Mouse (Mus musculus) liver, embryonic 11.5 days (tissue): ENCODE data around the gene Adcy1. TPM values are rescaled to one million over a fixed set of nuclear protein-coding genes. Genes with fewer than 3 reads are reported as not detected.

Experiments
- ATAC-seq: fragments of 200-750 bp; cut with Nextera tagmentation; replicated peaks from 2 replicates; pipeline ENCODE4 v1.8.0; 2017; ENCODE audit warnings: moderate number of reproducible peaks, mild to moderate bottlenecking, moderate TSS enrichment, moderate library complexity; ENCODE audit not compliant: low FRiP score
- DNase-seq: peaks from one replicate; pipeline ENCODE4 v3.0.0-alpha.2; 2017; ENCODE audit warnings: low spot score
- H3K27ac ChIP-seq: fragments of 300-500 bp; sonication (generic); 2 replicates; pipeline ENCODE4 v1.5.1; 2014; ENCODE audit warnings: mild to moderate bottlenecking, low read depth, low read length, control low read depth
- H3K27me3 ChIP-seq: fragments of 300-500 bp; sonication (generic); replicated peaks from 2 replicates; pipeline ENCODE4 v1.6.1; 2014; ENCODE audit warnings: low read length, mixed read lengths; ENCODE audit not compliant: control insufficient read depth, insufficient read depth
- H3K36me3 ChIP-seq: fragments of 300-500 bp; sonication (generic); 2 replicates; pipeline ENCODE4 v1.6.1; 2014; ENCODE audit warnings: mild to moderate bottlenecking, low read length, moderate library complexity, mixed read lengths; ENCODE audit not compliant: control insufficient read depth, insufficient read depth
- H3K4me1 ChIP-seq: fragments of 300-500 bp; sonication (generic); replicated peaks from 2 replicates; pipeline ENCODE4 v1.6.1; 2014; ENCODE audit warnings: low read length, mixed read lengths; ENCODE audit not compliant: control insufficient read depth, insufficient read depth
- H3K4me2 ChIP-seq: fragments of 300-500 bp; sonication (generic); 2 replicates; pipeline ENCODE4 v1.6.1; 2014; ENCODE audit warnings: mild to moderate bottlenecking, control low read depth, moderate library complexity
- H3K4me3 ChIP-seq: fragments of 300-500 bp; sonication (generic); 2 replicates; pipeline ENCODE4 v1.5.1; 2014; ENCODE audit warnings: low read depth, low read length, control low read depth
- H3K9ac ChIP-seq: fragments of 300-500 bp; sonication (generic); 2 replicates; pipeline ENCODE4 v1.6.1; 2014; ENCODE audit warnings: low read depth, low read length, control low read depth
- H3K9me3 ChIP-seq: fragments of 300-500 bp; sonication (generic); 2 replicates; pipeline ENCODE4 v1.6.1; 2016; ENCODE audit warnings: low read length, inconsistent platforms, mixed read lengths; ENCODE audit not compliant: control insufficient read depth
- WGBS: fragments of 180-500 bp; shearing (Covaris S2); extraction: QIAGEN DNeasy Blood & Tissue Kit; methylation state at CpG from one replicate; pipeline ENCODE4 v1.1.7; 2014; 5-methylcytosine and 5-hydroxymethylcytosine counted together
- polyA plus RNA-seq: library from polyadenylated mRNA; unstranded; fragments of >200 nt; fragmentation: Nextera tagmentation; extraction: Ambion mirVana; gene quantifications from 2 replicates; pipeline ENCODE4 v1.2.1, GENCODE M21; 2014

Gene Adcy1
- polyA plus RNA-seq = 0.73 and 0.99 TPM in 2 replicates

DNA sequence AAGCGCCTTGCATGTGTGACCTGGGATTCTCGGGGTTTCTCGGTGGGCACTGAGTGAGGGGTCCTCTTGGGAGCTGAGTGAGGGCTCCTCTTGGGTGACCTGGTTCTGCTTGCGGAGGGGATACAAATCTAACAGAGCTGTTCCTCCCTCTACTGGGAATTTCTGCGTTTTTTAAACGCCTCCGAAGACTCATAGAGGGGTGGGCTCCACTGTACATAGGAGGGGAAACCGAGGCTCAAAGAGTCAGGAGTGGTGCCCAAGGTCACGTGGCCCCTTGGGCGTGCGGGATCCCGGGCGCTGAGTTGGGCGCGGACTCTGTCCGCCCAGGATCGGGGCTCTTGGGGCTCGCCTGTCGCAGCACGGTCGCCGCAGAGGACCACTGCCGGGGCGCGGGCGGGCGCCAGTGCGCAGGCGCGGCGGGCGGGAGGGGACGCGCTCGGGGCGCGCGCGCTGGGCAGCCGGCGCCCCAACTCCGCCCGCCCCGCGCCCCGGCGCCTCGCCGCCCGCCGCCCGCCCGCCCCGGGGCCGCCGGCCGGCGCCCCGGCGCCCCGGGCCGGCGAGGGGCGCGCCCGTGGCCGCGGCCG lies at the start of gene Adcy1:
Gene Adcy1 (plus strand): TSS at position 489 of the 584 bp plus-strand sequence.
- no peak within 1 kb of the TSS for H3K9ac ChIP-seq
- H3K27ac ChIP-seq = no peak within 1 kb of the TSS
- H3K36me3 ChIP-seq = no peaks in the 10 kb centered on the region
- DNase-seq = no peak
- H3K4me1 ChIP-seq = no peaks in the 10 kb centered on the region
- H3K4me2 ChIP-seq = peak within 1 kb of the TSS; percentile 73
- H3K27me3 ChIP-seq = peaks cover 67% of the 10 kb centered on the region
- peak within 1 kb of the TSS; percentile 57 for H3K4me3 ChIP-seq
- no peak for ATAC-seq
- H3K9me3 ChIP-seq = no peaks in the 10 kb centered on the region
- 1% methylated on average over 35 of the region's 69 CpGs for WGBS

DNA sequence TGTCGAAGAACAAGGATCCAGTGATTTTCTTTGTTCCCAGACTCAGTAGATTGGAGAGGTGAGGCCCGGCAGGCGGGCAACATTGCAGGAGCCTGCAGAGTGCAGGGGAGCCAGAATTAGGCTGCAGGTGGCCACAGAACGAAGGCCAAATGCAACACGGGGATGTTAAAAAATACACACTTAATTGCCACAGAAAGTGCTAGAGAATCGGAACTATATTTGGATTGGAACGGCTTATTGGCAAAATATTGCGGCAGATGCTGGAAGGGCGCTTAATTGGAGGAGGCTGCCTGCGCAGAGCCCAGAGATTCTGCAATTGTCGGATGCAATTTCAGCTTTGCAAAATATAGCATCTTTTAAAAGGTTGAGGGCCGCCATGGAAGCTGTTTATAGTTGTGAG lies 46.4 kb upstream of the Adcy1 start:
- no peak overlapping the region for H3K9ac ChIP-seq
- DNase-seq = no peak
- H3K27me3 ChIP-seq = no peaks in the 10 kb centered on the region
- H3K4me1 ChIP-seq = no peaks in the 10 kb centered on the region
- H3K4me3 ChIP-seq = no peak overlapping the region
- 80% methylated on average over 12 of the region's 12 CpGs for WGBS
- no peak overlapping the region for H3K27ac ChIP-seq
- no peaks in the 10 kb centered on the region for H3K36me3 ChIP-seq
- no peaks in the 10 kb centered on the region for H3K9me3 ChIP-seq
- ATAC-seq = no peak
- H3K4me2 ChIP-seq = no peak overlapping the region

DNA sequence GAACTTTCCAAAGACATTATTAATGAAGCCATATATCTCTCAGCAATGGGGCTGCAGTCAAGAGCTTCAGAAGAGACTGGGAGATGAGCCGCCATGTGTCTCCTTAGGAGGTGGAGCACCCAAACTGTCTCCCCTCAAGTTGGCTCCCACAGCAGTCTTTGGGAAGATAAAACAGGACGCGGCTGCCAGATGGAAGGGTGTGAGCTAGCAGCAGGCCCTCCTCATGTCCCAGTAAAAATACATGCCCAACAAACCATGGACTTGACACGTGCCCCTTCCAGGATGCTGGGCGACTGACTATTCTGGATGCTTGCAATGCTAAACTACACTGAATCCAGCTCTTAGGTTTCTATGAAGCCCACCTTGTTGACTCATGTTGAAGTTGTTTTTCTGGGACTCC lies 45.2 kb upstream of the Adcy1 start:
- H3K36me3 ChIP-seq = no peaks in the 10 kb centered on the region
- H3K9me3 ChIP-seq = no peaks in the 10 kb centered on the region
- no peak overlapping the region for H3K9ac ChIP-seq
- H3K27me3 ChIP-seq = no peaks in the 10 kb centered on the region
- DNase-seq = no peak
- 89% methylated on average over 5 of the region's 5 CpGs for WGBS
- H3K4me3 ChIP-seq = no peak overlapping the region
- no peaks in the 10 kb centered on the region for H3K4me1 ChIP-seq
- ATAC-seq = no peak
- H3K4me2 ChIP-seq = no peak overlapping the region
- H3K27ac ChIP-seq = no peak overlapping the region

DNA sequence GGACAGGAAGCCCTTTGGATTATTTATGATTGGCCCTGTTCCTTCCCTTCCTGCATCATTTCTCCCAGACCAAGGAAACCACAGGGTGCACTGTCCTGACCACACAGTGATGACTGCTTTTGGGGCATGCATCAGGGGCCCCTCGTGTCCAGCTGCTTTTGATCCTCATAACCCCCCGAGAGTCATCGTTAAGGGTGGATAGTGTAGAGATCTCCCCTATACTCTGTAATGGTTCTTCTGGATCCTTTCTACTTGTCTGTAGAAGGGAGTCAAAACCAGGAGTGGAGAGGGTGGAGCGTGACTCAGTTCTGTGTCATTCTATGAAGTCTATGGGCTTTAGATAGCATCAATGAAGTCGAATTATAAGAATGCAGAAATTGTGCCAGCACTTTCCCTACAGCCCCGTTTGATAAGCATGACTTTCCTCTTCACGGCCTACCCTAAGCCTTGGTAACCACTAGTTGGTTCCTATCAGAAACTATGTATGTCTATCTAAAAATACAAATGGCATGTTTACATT lies 44.2 kb upstream of the Adcy1 start:
- no peaks in the 10 kb centered on the region for H3K4me1 ChIP-seq
- DNase-seq = no peak
- H3K27ac ChIP-seq = no peak overlapping the region
- no peaks in the 10 kb centered on the region for H3K9me3 ChIP-seq
- no peaks in the 10 kb centered on the region for H3K27me3 ChIP-seq
- no peaks in the 10 kb centered on the region for H3K36me3 ChIP-seq
- no peak overlapping the region for H3K4me2 ChIP-seq
- H3K9ac ChIP-seq = no peak overlapping the region
- WGBS = 80% methylated on average over 7 of the region's 7 CpGs
- no peak for ATAC-seq
- H3K4me3 ChIP-seq = no peak overlapping the region

DNA sequence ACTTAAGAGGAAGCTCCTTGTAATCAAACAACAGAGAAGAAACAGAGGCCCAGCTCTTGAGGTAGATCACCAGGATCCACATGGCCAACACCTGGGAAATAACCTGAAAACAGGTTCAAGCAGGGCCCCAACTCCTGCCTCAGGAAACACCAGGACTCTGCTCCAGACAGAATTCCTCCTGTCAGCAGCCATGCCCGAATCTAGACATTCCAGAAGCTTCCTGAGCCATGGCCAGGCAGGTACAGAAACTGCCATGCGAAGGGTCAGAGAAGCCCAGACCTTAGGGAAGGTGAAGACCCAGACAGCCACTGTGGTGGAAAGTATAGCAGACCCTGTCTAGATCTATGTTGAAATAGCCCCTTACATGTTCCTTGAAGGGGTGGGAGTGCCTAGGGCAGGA lies 30.2 kb upstream of the Adcy1 start:
- Histone ChIP-seq H3K36me3 (no peaks in the 10 kb centered on the region), H3K27me3 (no peaks in the 10 kb centered on the region), H3K4me3 (no peak overlapping the region), H3K9ac (no peak overlapping the region), H3K27ac (no peak overlapping the region), H3K4me1 (no peaks in the 10 kb centered on the region), H3K9me3 (no peaks in the 10 kb centered on the region; the same call in 1 of the 2 replicates), H3K4me2 (no peak overlapping the region)
- no peak for ATAC-seq
- no peak for DNase-seq
- WGBS = 64% methylated on average over 2 of the region's 2 CpGs

DNA sequence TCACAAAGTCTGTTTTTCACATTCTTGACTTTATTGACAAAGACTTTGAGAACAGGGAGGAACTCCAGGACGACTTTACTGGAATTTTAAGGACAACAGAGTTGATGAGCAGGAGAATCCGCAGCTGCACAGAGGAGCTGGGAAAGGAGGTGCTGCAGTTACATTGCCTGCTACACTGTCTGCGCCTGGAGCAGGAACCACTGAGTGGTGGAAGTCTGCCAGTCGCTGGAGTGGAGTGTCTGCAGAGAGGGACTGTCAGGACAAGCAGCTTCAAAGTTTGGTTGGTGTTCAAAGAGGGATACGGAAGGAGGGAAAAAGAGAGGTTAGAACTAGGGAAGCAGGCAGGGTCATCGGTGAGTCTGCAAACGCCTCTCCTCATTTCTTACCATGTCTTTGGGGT lies 23.6 kb upstream of the Adcy1 start:
- ATAC-seq = no peak
- WGBS = 26% methylated on average over 7 of the region's 7 CpGs
- no peak for DNase-seq
- Histone ChIP-seq H3K4me3 (no peak overlapping the region), H3K27ac (no peak overlapping the region), H3K27me3 (no peaks in the 10 kb centered on the region), H3K9me3 (no peaks in the 10 kb centered on the region; the same call in 1 of the 2 replicates), H3K9ac (no peak overlapping the region), H3K36me3 (no peaks in the 10 kb centered on the region), H3K4me2 (no peak overlapping the region), H3K4me1 (no peaks in the 10 kb centered on the region)

DNA sequence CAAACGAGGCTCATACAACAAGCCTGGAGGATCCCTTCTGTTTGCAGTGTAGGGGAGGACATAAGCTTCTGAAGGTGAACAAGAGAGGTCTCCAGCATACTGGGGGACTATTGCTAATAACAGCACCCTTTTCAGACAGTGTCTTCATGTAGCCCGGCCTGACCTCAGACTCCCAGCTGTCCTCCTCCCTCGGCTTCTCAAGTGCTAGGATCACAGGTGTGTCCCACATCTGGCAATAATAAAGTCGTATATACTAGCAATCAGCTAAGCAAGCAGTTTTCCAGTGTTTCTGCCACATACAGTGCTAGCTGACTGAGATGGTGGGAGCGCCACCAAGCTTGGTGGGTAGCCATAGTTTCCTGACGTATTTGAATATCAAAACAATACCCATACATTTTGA lies 22.5 kb upstream of the Adcy1 start:
- DNase-seq = no peak
- H3K27ac ChIP-seq = no peak overlapping the region
- H3K4me1 ChIP-seq = no peaks in the 10 kb centered on the region
- WGBS = 55% methylated on average over 6 of the region's 6 CpGs
- H3K9me3 ChIP-seq = no peaks in the 10 kb centered on the region
- no peak overlapping the region for H3K9ac ChIP-seq
- H3K4me2 ChIP-seq = no peak overlapping the region
- no peak overlapping the region for H3K4me3 ChIP-seq
- no peaks in the 10 kb centered on the region for H3K36me3 ChIP-seq
- no peaks in the 10 kb centered on the region for H3K27me3 ChIP-seq
- no peak for ATAC-seq

DNA sequence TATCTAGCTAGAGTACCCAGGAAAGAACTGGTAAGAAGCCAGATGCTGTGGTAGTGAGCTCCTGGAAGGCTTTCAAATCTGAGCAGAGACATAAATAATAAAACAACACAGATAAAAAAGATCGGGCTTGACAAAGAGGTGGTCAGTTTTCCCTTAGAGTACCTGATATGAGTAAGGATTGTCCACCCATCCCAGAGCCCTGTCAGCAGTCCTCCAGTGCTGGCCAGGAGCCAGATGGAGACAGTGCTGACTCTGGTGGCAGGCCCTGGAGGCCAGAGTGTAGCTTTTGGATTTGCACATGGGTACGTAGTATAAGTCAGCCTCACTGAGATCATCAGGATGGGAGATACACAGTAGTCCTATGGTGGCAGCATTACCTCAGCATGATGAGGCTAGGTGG lies 16.1 kb upstream of the Adcy1 start:
- H3K9ac ChIP-seq = no peak overlapping the region
- H3K9me3 ChIP-seq = no peaks in the 10 kb centered on the region
- no peak overlapping the region for H3K4me3 ChIP-seq
- H3K27me3 ChIP-seq = no peaks in the 10 kb centered on the region
- 90% methylated on average over 2 of the region's 2 CpGs for WGBS
- H3K27ac ChIP-seq = no peak overlapping the region
- ATAC-seq (no peak), DNase-seq (no peak)
- no peaks in the 10 kb centered on the region for H3K36me3 ChIP-seq
- no peaks in the 10 kb centered on the region for H3K4me1 ChIP-seq
- no peak overlapping the region for H3K4me2 ChIP-seq

DNA sequence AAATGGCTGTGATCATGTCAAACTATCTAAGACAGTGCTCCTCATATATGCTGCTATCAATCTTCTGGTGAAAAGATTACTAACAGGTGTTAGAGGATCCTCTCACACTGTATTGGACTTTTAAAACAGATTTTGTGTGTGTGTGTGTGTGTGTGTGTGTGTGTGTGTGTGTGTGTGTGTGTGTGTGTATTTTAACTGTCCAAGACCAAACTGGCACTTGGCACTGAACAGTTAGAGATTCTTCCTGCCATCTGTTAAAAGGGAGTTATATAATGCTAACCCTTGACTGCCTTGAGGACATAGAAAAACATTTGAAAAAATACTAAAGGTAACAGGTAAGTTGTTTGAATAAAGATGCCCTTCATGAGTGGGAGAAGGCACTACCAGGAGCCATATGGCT lies 15.7 kb upstream of the Adcy1 start:
- ATAC-seq (no peak), DNase-seq (no peak)
- Histone ChIP-seq H3K27me3 (no peaks in the 10 kb centered on the region), H3K27ac (no peak overlapping the region), H3K36me3 (no peaks in the 10 kb centered on the region), H3K4me2 (no peak overlapping the region), H3K4me1 (no peaks in the 10 kb centered on the region), H3K4me3 (no peak overlapping the region), H3K9ac (no peak overlapping the region), H3K9me3 (no peaks in the 10 kb centered on the region)
